Mouse (Mus musculus) lung, adult 18-20 months (tissue): ENCODE measurements around the gene Bptf.
"Not testable (repeated sequence)": the region's sequence is repeated elsewhere in the genome, so short reads cannot be mapped to it uniquely, and the experiment has no call there.

ENCODE experiments used
- DNase-seq, 2 experiments: peaks; one replicate each; pipeline ENCODE4 v3.0.0; 2022; ENCODE audit warnings: mixed read lengths in 2 of 2

Bptf gene

GRCm38 (mm10) chr11:107046766-107047620 lies 84.9 kb downstream of the Bptf start:
- no peak for DNase-seq

DNA sequence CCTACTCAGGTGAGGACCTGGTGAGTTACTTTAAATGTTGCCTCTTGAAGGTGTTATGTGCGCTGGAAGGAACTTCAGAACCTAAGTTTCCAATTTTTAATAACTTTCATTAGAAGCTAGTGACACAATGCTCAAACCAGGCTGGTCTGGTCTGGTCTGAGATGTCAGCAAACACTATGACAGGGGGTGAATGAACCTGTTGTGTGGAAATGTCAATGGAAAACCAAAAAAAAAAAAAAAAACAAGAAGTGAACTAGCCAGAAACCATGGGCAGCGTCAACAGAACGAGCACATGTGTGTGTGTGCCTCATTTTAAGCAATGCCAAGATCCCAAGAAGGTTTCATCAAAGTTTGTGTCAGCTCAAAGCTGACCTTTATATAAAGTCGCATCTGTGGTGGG lies 86.4 kb downstream of the Bptf start:
- DNase-seq, result no peak

- DNase-seq, result peak; percentile 56 to 71
These were observed 87.6 kb downstream of the Bptf start for GRCm38 (mm10) chr11:107044321-107044720.

DNA sequence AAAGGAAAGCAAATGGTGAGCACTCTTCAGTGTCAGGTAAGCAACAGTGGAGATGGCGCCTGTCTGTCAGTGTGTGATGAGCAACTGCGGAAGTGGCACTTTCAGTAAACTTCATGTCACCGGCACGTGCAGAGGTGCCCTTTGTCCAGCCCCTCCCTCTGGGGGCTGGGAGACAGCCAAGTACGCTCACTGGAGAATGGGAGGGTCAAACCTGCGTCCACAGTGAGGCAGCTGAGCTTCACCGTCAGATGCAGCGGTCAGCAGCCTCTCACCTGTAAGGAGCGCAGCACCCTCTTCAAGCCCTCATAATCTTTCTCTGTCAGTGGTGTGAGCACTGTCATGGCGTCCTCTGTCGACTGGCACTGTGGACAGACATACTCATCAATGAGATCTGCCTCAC lies 88.6 kb downstream of the Bptf start:
- DNase-seq, result no peak

GRCm38 (mm10) chr11:107041396-107041795 lies 90.5 kb downstream of the Bptf start:
- DNase-seq, result no peak

GRCm38 (mm10) chr11:107039417-107039816 lies 92.5 kb downstream of the Bptf start:
- DNase-seq, result no peak

- DNase-seq, result no peak
These were observed 97.7 kb downstream of the Bptf start for GRCm38 (mm10) chr11:107034085-107034810.

GRCm38 (mm10) chr11:107031635-107032034 lies 100.3 kb downstream of the Bptf start:
- DNase-seq, result no peak

DNA sequence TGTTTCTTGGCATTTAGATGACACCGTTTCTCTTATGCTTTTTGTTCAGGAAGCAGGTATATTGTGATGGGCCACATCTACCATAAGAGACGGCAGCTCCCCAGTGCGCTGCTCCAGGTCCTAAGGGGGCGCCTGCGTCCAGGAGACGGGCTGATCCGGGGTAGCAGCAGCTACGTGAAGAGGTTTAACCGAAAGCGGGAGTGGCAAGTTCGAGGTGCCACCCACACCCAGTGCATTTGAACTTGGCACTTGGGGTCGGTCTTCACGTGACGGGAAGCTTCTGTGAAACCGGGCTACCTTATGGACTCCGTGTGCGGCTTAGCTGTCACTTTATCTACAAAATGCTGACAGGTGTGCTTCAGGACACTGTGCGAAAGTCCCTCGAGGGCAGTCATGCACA lies 102.4 kb downstream of the Bptf start:
- DNase-seq, result no peak

DNA sequence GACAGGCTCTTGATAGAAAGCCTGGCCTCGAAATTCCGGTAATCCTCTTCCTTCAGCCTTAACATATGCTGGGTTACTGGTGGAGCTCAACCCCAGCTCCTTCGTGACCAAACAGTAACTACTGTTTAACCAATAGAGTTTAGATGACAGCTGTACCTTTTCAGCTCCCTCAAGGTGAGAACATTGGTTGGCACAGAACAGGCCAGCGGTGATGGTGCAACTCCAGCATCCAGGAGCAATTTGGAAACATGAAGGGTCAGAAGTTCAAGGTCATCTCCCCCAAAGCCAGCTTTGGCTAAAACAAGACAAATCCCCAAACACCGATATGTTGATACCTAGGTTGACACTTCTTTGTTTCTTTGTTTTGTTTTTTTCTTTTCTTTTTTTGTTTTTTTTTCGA lies 103.2 kb downstream of the Bptf start:
- DNase-seq, result no peak

- DNase-seq, result no peak
These were observed 103.7 kb downstream of the Bptf start for GRCm38 (mm10) chr11:107028275-107028618.

DNA sequence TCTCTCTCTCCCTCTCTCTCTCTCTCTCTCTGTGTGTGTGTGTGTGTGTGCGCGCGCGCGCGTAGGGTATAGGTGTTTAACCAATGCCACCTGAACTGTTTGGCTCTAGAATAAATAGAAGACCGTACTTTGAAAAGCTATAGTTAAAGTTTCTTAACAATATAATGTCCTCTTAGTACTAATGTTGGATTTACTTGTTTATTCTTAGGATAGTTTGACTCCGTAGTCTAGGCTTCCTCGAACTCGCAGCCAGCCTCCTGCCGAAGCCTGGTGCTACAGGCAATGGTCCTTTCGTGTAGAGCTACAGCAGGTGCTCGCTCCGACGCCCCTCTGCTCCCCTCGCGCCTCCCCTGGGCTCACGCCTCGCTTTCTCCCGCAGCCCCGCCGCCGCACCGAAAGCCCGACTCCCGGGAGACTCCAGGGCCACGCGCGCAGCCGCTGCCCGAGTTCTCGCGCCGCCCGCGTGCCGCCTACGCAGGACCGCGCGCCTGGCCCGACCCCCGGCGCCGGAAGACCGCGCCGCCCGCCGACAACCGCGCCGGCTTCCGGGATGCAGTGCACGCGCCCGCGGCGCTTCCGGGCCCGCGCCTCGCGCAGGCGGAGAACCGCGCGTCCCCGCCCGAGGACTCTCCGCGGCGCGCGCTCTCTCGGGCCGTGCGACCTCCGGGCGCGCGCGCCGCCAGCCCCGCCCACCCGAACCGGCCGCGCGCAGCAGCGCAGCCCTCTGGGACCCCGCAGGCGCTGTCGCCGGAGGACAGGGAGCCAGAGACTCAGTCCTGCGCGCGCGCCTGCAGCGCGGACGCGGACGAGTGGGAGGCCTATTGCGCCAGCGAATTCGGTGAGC lies 104.3 kb downstream of the Bptf start:
- peak; percentile 85 to 89 for DNase-seq

- DNase-seq, result peak in 1 of 2 experiments; percentile 42
These were observed 105.1 kb downstream of the Bptf start for GRCm38 (mm10) chr11:107026554-107027430.

- DNase-seq, result peak; percentile 43 to 65
These were observed 106.3 kb downstream of the Bptf start, which contains the start of gene 1810010H24Rik for GRCm38 (mm10) chr11:107025411-107026321. 1810010H24Rik (plus strand) TSS chr11:107025681.

DNA sequence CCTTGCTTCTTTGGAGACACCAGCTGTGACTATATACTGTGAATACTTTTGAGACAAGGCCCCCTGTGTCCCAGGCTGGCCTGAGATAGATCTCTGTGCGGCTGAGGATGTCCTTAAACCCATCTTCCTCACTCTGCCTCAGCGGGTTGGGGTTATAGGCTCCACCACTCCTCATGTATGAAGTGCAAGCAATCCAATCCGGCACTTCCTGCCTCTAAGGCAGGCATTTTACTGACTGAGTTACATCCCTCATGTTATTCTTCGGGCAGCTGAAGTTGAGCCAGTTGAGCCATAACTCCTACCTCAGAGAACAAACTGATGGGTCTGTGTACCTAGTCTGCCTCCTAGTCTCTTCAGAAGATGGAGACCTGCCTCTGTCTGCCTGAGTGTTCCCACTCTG lies 107.5 kb downstream of the Bptf start:
- no peak for DNase-seq

DNA sequence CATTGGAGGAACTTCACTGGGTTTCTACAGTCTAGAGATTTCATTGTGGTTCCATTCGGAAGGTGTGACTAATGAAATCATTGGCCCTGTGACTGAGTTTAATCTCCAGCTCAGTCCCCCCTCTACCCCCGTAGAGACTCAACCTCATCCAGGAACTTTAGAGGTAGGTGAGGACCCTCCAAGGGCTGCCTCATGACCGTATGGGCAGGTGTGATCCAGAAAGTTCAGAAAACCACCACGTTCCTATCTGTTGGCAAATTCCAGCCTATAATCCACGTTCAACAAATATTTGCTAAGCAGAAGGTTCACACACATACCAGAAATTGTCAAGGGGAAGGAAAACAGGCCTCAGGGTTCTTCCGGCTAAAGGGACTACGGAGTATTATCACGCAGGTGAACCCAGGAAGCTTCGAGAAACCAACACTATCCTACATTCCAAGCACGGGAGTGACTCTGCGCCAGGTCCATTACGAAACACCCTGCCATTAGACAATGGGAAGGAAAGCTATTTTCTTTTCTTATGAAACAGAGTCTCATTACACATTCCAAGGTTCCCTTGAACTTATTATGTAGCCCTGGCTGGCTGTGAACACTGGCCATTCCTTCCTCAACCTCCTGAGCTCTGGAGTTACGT lies 109.8 kb downstream of the Bptf start:
- peak; percentile 77 to 87 for DNase-seq

GRCm38 (mm10) chr11:107019722-107020121 lies 112.2 kb downstream of the Bptf start:
- not testable (repeated sequence) for DNase-seq

- no peak for DNase-seq
These were observed 112.6 kb downstream of the Bptf start for GRCm38 (mm10) chr11:107019318-107019717.

DNA sequence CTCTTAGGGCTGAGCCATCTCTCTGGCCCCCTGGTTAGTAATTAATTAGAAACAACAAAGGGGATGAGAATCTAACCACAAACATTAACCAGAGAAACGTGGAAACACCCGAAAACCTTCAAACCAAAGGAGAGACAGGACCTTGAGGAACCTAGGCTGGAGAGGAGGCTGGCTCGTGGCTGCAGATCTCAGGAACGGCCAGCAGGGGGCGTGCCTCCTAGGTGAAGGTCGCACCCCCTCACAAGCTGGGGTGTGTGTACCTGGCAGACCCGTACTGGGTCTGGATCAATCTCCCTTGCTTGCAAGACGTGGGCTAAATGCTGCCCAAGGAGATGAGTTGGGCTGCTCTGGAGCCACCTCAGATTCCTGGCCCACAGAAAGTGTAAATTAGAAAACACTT lies 113.3 kb downstream of the Bptf start:
- no peak for DNase-seq

GRCm38 (mm10) chr11:107017339-107017886 lies 114.5 kb downstream of the Bptf start:
- DNase-seq, result no peak
